Mouse (Mus musculus) adrenal gland, adult (tissue): ENCODE results near the gene Rps27a.
"Not testable (repeated sequence)": the region's sequence is repeated elsewhere in the genome, so short reads cannot be mapped to it uniquely, and the experiment has no call there.

ENCODE experiments used
- DNase-seq, 2 experiments: peaks; one replicate each; pipeline ENCODE4 v3.0.0; 2022 to 2023; ENCODE audit warnings: low spot score in 1 of 2; ENCODE audit not compliant: inconsistent age in 2 of 2

Rps27a gene

GRCm38 (mm10) chr11:29547752-29548503, at the start of gene Rps27a, which contains the start of gene Clhc1:
Rps27a (minus strand) TSS chr11:29548109.
Clhc1 (plus strand) TSS chr11:29547950.
- peak; percentile 94 to 99 for DNase-seq

GRCm38 (mm10) chr11:29597159-29597558, 49.2 kb upstream of the Rps27a start:
- no peak for DNase-seq

GRCm38 (mm10) chr11:29595217-29595616, 47.3 kb upstream of the Rps27a start:
- no peak for DNase-seq

GRCm38 (mm10) chr11:29579610-29580009, 31.7 kb upstream of the Rps27a start:
- DNase-seq, result peak in 1 of 2 experiments; percentile 68

- DNase-seq, result no peak
Observed at GRCm38 (mm10) chr11:29572656-29573055, 24.7 kb upstream of the Rps27a start.

GRCm38 (mm10) chr11:29571536-29571935, 23.6 kb upstream of the Rps27a start:
- no peak for DNase-seq

- DNase-seq, result no peak
Observed at GRCm38 (mm10) chr11:29563406-29563805, 15.5 kb upstream of the Rps27a start.

GRCm38 (mm10) chr11:29560990-29561389, 13.1 kb upstream of the Rps27a start:
- DNase-seq, result no peak

GRCm38 (mm10) chr11:29560452-29560851, 12.5 kb upstream of the Rps27a start:
- no peak for DNase-seq

- no peak for DNase-seq
Observed at GRCm38 (mm10) chr11:29549425-29549778, 1.5 kb upstream of the Rps27a start.

GRCm38 (mm10) chr11:29548504-29549424, 855 bp upstream of the Rps27a start:
- DNase-seq, result peak in 1 of 2 experiments; percentile 68

GRCm38 (mm10) chr11:29547249-29547751, 609 bp downstream of the Rps27a start:
- DNase-seq, result no peak

- DNase-seq, result no peak
Observed at GRCm38 (mm10) chr11:29546762-29547161, 1.1 kb downstream of the Rps27a start.

GRCm38 (mm10) chr11:29546297-29546696, 1.6 kb downstream of the Rps27a start:
- not testable (repeated sequence) for DNase-seq

- not testable (repeated sequence) for DNase-seq
Observed at GRCm38 (mm10) chr11:29545150-29545752, 2.7 kb downstream of the Rps27a start.

- DNase-seq, result no peak
Observed at GRCm38 (mm10) chr11:29544225-29544945, 3.5 kb downstream of the Rps27a start.

- DNase-seq, result no peak
Observed at GRCm38 (mm10) chr11:29538201-29538600, 9.7 kb downstream of the Rps27a start.

- peak; percentile 85 to 96 for DNase-seq
Observed at GRCm38 (mm10) chr11:29525988-29526794, 21.7 kb downstream of the Rps27a start, which contains the start of gene Mtif2. Mtif2 (plus strand) TSS chr11:29526408.

GRCm38 (mm10) chr11:29514682-29515412, 33.1 kb downstream of the Rps27a start, which contains the start of gene Prorsd1:
Prorsd1 (minus strand) TSS chr11:29515033.
- peak; percentile 94 to 97 for DNase-seq
